Mouse (Mus musculus): ENCODE data around the gene Ang2. TPM values are rescaled to one million over a fixed set of nuclear protein-coding genes. Genes with fewer than 3 reads are reported as not detected.
"Not testable (repeated sequence)": the region's sequence is repeated elsewhere in the genome, so short reads cannot be mapped to it uniquely, and the experiment has no call there.

The Ang2 gene
- not detected in 2 replicates for polyA plus RNA-seq (2014; fragmentation: Nextera tagmentation; extraction: Ambion mirVana)

DNA sequence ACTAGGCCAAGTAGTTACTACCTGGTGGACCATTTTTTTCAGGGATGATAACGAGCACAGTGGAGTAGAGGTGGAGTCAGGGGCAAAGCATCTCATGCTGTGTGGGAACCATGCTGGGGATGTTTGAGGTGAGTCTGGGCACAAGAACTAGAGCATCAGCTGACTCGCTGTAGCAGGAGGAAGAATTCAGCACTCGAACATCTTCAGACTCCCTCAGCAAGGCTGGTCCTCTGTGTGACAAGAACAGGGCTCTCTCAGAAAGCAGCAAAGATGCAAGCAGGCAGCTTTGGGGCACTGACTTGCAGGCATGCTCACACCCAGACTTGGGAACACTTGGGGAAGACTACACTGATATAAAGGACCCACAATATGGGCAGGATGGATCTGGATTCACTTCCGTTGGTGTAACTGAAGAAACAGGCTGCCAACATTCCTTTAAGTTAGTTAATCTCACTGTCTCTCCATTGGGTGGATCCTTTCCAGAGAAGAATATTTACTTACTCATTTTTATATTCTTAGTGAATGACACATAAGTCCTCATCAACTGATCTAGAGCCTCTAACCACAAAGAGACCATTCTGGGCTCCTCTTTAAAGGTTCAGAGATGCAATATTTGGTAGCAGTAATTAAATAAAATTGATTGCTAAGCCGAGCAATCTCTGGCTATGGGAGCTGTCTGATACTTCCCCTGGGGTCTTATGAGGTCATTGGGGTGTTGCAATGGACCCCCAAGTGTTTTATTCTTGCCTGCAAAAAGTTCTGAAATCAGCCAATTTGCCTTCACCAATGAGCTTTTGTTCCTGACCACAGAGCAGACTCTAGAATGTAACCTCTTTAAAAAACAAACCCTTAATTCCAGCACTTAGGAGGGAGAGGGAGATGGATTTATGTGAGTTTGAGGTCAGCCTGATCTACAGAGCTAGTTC lies at the start of gene Ang2:
Gene Ang2, minus strand, starts transcription at position 51 of the 926 bp plus-strand sequence.
- Histone ChIP-seq H3K9me3 (ENCODE audit: control insufficient read depth, low read length) (no peaks in the 10 kb centered on the region), H3K27ac (ENCODE audit: low read depth, low read length) (no peak within 1 kb of the TSS), H3K27me3 (ENCODE audit: control insufficient read depth, insufficient read depth, low read length) (no peaks in the 10 kb centered on the region), H3K4me2 (replicated peaks; ENCODE audit: low read depth, low read length) (no peak within 1 kb of the TSS), H3K4me1 (ENCODE audit: control insufficient read depth, insufficient read depth, low read length) (no peaks in the 10 kb centered on the region), H3K9ac (ENCODE audit: low read depth, low read length) (no peak within 1 kb of the TSS), H3K36me3 (ENCODE audit: control insufficient read depth, insufficient read depth, low read length) (no peaks in the 10 kb centered on the region), H3K4me3 (ENCODE audit: low read length) (no peak within 1 kb of the TSS)
- 76% methylated on average over 5 of the region's 5 CpGs for WGBS
- no peak for ATAC-seq (ENCODE audit: low FRiP score, low TSS enrichment)

DNA sequence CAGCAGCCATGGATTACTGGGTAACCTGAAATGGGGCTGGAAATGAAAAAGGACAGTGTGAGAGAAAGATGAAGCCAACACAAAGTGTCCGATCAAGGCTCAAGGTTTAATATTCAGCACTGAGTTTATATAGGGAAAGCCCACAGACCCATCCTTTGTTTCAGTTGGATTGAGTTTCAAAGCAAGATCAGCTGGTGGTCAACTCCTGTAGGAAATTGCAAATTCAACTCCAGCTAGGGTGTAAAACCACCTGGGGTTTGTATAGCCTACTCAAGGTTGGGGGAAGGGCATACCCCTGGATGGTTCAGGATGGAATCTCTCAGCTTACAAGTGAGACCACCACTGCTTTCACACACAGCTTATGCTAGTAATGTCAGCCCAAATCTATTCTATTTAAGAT lies 48.8 kb upstream of the Ang2 start:
- Histone ChIP-seq H3K4me1 (ENCODE audit: control insufficient read depth, insufficient read depth, low read length) (no peaks in the 10 kb centered on the region), H3K4me3 (ENCODE audit: low read length) (no peak overlapping the region), H3K27ac (ENCODE audit: low read depth, low read length) (no peak overlapping the region), H3K9ac (ENCODE audit: low read depth, low read length) (no peak overlapping the region), H3K9me3 (ENCODE audit: control insufficient read depth, low read length) (no peaks in the 10 kb centered on the region), H3K36me3 (ENCODE audit: control insufficient read depth, insufficient read depth, low read length) (no peaks in the 10 kb centered on the region), H3K27me3 (ENCODE audit: control insufficient read depth, insufficient read depth, low read length) (no peaks in the 10 kb centered on the region), H3K4me2 (replicated peaks; ENCODE audit: low read depth, low read length) (no peak overlapping the region)
- 81% methylated on average over 1 of the region's 1 CpGs for WGBS
- no peak for ATAC-seq (ENCODE audit: low FRiP score, low TSS enrichment)

DNA sequence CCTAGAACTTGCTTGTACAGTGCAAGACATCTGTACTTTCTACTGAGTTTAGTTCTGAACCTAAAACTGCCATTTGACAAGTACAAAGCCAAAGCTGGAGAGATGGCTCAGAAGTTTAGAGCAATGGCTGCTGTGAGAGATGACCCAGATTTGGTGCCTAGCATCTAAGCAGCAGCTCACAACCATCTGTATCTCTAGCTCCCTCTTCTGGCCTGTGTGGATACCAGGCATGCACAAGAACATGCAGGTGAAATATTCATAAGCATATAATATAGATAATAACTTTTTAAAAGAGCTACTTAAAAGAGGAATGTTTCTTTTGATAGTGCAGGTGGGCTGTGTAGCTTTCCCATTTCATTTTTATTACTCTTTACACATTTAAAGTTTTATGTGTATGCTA lies 42.0 kb upstream of the Ang2 start:
- Histone ChIP-seq H3K27me3 (ENCODE audit: control insufficient read depth, insufficient read depth, low read length) (no peaks in the 10 kb centered on the region), H3K36me3 (ENCODE audit: control insufficient read depth, insufficient read depth, low read length) (no peaks in the 10 kb centered on the region), H3K4me3 (ENCODE audit: low read length) (no peak overlapping the region), H3K4me2 (replicated peaks; ENCODE audit: low read depth, low read length) (no peak overlapping the region), H3K4me1 (ENCODE audit: control insufficient read depth, insufficient read depth, low read length) (no peaks in the 10 kb centered on the region), H3K27ac (ENCODE audit: low read depth, low read length) (no peak overlapping the region), H3K9me3 (ENCODE audit: control insufficient read depth, low read length) (no peaks in the 10 kb centered on the region), H3K9ac (ENCODE audit: low read depth, low read length) (no peak overlapping the region)
- no peak for ATAC-seq (ENCODE audit: low FRiP score, low TSS enrichment)

DNA sequence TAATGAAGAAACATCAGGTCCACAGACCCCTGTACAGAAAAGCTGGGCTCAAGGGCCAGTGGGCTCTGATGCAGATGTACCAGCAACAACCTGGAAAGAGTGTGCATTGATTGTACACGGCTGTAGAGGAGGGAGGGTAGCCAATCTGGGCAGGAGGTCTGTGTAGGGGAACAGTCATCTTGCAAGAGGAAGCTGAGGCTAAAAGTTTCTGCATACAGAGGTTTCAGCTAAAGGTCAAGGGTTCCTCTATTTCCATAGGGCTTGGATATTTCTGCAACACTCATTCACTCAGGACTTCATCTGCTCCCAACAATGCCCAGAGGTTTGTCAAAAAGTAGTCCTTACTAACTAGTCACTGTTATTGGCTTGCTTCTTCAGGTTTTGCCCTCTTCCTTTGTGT lies 38.5 kb upstream of the Ang2 start:
- not testable (repeated sequence) for H3K4me3 ChIP-seq (ENCODE audit: low read length); H3K9ac ChIP-seq (ENCODE audit: low read depth, low read length); ATAC-seq (ENCODE audit: low FRiP score, low TSS enrichment); H3K27me3 ChIP-seq (ENCODE audit: control insufficient read depth, insufficient read depth, low read length); H3K36me3 ChIP-seq (ENCODE audit: control insufficient read depth, insufficient read depth, low read length); H3K4me1 ChIP-seq (ENCODE audit: control insufficient read depth, insufficient read depth, low read length); H3K27ac ChIP-seq (ENCODE audit: low read depth, low read length); H3K4me2 ChIP-seq (replicated peaks; ENCODE audit: low read depth, low read length); H3K9me3 ChIP-seq (ENCODE audit: control insufficient read depth, low read length)
- WGBS = 90% methylated on average over 1 of the region's 1 CpGs

DNA sequence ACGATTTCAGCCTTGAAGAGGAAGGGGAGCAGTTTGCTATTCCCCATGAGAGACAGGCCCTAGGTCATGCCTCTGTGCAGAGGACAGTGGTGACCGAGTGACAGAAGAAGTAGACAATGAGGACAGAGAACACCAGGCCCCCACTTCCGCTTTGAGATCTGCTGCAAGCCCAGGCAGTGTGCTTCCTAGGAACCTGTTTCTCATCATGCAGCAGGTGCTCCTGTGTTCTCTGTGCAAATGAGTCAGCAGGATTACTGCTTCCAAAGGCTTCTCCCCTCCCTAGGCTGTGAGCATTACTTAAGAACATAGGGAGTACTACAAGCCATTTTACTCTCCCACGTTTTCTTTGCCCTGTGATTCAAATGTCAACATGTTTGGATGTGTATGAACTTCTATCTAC lies 30.7 kb upstream of the Ang2 start:
- not testable (repeated sequence) for H3K4me3 ChIP-seq (ENCODE audit: low read length); H3K27me3 ChIP-seq (ENCODE audit: control insufficient read depth, insufficient read depth, low read length); H3K4me2 ChIP-seq (replicated peaks; ENCODE audit: low read depth, low read length); H3K27ac ChIP-seq (ENCODE audit: low read depth, low read length); H3K4me1 ChIP-seq (ENCODE audit: control insufficient read depth, insufficient read depth, low read length); ATAC-seq (ENCODE audit: low FRiP score, low TSS enrichment); H3K9ac ChIP-seq (ENCODE audit: low read depth, low read length); H3K36me3 ChIP-seq (ENCODE audit: control insufficient read depth, insufficient read depth, low read length); H3K9me3 ChIP-seq (ENCODE audit: control insufficient read depth, low read length)
- WGBS = 64% methylated on average over 4 of the region's 4 CpGs

DNA sequence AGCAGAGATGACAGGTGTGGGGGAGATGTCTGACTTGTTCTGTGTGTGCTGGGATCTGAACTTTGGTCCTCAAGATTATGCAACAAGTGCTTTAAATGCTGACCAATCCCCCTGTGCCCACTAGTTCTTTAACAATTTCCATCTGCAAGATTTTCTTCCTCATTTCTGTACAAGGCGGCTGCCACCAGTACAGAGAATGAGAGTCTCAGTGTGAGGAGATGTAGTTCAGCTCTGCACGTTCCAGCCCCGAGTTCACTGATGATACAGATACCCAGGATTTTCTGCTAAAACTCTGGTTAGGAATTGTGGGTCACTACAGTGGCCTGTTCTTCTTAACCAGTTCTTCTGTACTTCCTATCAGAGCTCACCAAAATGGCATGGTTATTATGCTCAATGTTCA lies 21.1 kb upstream of the Ang2 start:
- not testable (repeated sequence) for H3K4me3 ChIP-seq (ENCODE audit: low read length); H3K36me3 ChIP-seq (ENCODE audit: control insufficient read depth, insufficient read depth, low read length); H3K27me3 ChIP-seq (ENCODE audit: control insufficient read depth, insufficient read depth, low read length); ATAC-seq (ENCODE audit: low FRiP score, low TSS enrichment); H3K4me1 ChIP-seq (ENCODE audit: control insufficient read depth, insufficient read depth, low read length); H3K9ac ChIP-seq (ENCODE audit: low read depth, low read length); H3K27ac ChIP-seq (ENCODE audit: low read depth, low read length); H3K4me2 ChIP-seq (replicated peaks; ENCODE audit: low read depth, low read length); H3K9me3 ChIP-seq (ENCODE audit: control insufficient read depth, low read length)
- WGBS = 84% methylated on average over 3 of the region's 3 CpGs

DNA sequence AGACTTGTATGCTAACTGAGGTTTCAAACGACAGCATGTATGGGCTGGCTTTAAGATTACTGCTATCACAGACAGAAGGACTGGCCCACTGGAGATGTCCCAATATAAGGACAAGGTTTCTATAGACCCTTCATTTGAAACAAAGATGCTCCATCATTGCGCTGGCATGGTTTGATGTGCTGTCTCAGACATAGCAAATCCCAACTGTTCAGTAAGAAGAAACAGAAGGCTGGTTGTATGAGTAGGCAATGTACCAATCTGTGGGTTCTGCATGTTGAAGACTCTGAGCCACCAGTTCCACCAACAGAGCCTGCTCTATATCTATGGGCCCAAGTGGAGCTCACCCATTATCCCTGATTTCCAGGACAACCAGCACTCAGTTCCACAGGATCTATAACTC lies 4.2 kb upstream of the Ang2 start, which contains the start of gene Ear14:
Gene Ear14, plus strand, starts transcription at position 277 of the 400 bp plus-strand sequence.
- WGBS = 93% methylated on average over 2 of the region's 2 CpGs
- no peaks in the 10 kb centered on the region for H3K9me3 ChIP-seq (ENCODE audit: control insufficient read depth, low read length)
- no peak within 1 kb of the TSS for H3K4me2 ChIP-seq (replicated peaks; ENCODE audit: low read depth, low read length)
- H3K27ac ChIP-seq (ENCODE audit: low read depth, low read length) = no peak within 1 kb of the TSS
- no peaks in the 10 kb centered on the region for H3K4me1 ChIP-seq (ENCODE audit: control insufficient read depth, insufficient read depth, low read length)
- H3K36me3 ChIP-seq (ENCODE audit: control insufficient read depth, insufficient read depth, low read length) = no peaks in the 10 kb centered on the region
- ATAC-seq (ENCODE audit: low FRiP score, low TSS enrichment) = no peak
- H3K4me3 ChIP-seq (ENCODE audit: low read length) = no peak within 1 kb of the TSS
- H3K9ac ChIP-seq (ENCODE audit: low read depth, low read length) = no peak within 1 kb of the TSS
- H3K27me3 ChIP-seq (ENCODE audit: control insufficient read depth, insufficient read depth, low read length) = no peaks in the 10 kb centered on the region

DNA sequence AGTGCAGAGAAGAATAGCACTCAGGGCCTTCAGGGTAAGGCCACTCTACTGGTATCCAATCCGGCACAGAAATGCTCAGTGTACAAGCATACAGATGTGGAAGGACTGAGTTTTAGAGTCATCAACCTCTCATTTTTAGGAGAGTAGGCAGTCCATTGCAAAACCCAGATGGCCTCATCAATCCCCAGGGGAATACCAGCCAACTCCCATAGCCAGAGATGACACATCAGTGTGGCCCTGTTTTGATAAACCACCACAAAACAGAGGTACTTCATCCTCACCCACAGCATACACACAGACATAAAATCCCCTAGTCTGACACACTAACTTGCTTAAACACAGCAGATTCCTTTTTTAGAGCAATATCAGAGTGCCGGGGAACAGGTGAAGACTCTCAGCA lies 1.5 kb upstream of the Ang2 start:
- no peak overlapping the region for H3K9ac ChIP-seq (ENCODE audit: low read depth, low read length)
- 93% methylated on average over 2 of the region's 2 CpGs for WGBS
- H3K36me3 ChIP-seq (ENCODE audit: control insufficient read depth, insufficient read depth, low read length) = no peaks in the 10 kb centered on the region
- H3K4me1 ChIP-seq (ENCODE audit: control insufficient read depth, insufficient read depth, low read length) = no peaks in the 10 kb centered on the region
- H3K4me2 ChIP-seq (replicated peaks; ENCODE audit: low read depth, low read length) = no peak overlapping the region
- no peak for ATAC-seq (ENCODE audit: low FRiP score, low TSS enrichment)
- H3K9me3 ChIP-seq (ENCODE audit: control insufficient read depth, low read length) = no peaks in the 10 kb centered on the region
- H3K27me3 ChIP-seq (ENCODE audit: control insufficient read depth, insufficient read depth, low read length) = no peaks in the 10 kb centered on the region
- no peak overlapping the region for H3K4me3 ChIP-seq (ENCODE audit: low read length)
- H3K27ac ChIP-seq (ENCODE audit: low read depth, low read length) = no peak overlapping the region

DNA sequence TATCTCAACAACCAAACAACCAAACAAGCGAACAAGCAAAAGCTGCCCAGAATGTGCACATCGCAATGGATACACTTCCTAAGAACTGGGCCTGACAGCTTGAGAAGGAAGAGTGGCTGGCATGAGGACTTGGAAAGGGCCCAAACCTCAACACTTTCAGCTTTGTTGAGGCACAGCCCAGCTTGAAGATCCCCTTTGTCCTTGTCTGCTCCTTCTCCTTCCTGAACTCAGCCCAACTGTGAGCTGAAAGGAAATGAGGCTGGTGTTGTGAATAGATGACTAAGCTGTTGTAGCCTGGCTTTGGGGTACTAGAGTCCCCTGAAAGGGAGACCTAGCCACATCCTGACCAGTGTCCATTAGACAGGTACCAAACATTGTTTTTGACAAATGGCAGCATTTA lies 1.1 kb upstream of the Ang2 start:
- H3K4me1 ChIP-seq (ENCODE audit: control insufficient read depth, insufficient read depth, low read length) = no peaks in the 10 kb centered on the region
- H3K9ac ChIP-seq (ENCODE audit: low read depth, low read length) = no peak overlapping the region
- H3K4me2 ChIP-seq (replicated peaks; ENCODE audit: low read depth, low read length) = no peak overlapping the region
- no peak for ATAC-seq (ENCODE audit: low FRiP score, low TSS enrichment)
- H3K27ac ChIP-seq (ENCODE audit: low read depth, low read length) = no peak overlapping the region
- 98% methylated on average over 2 of the region's 2 CpGs for WGBS
- H3K4me3 ChIP-seq (ENCODE audit: low read length) = no peak overlapping the region
- H3K27me3 ChIP-seq (ENCODE audit: control insufficient read depth, insufficient read depth, low read length) = no peaks in the 10 kb centered on the region
- no peaks in the 10 kb centered on the region for H3K9me3 ChIP-seq (ENCODE audit: control insufficient read depth, low read length)
- no peaks in the 10 kb centered on the region for H3K36me3 ChIP-seq (ENCODE audit: control insufficient read depth, insufficient read depth, low read length)

All from kidney, embryonic 14.5 days (tissue).